Mouse (Mus musculus): ENCODE measurements at regions not wholly inside any gene's neighbourhood (a gene's known extent, or its start where the extent isn't known, plus 50 kb on each side); places are given as distances from the start of the nearest gene placed in this dataset.

- in situ Hi-C loops (cut with MboI; ENCODE audit: unreplicated experiment in 2 of 2): loop anchor here in 1 of 2 experiments (5.0 kb wide), 2 partner anchors 268 to 312 kb away; no protein-coding TSS in a partner anchor
Observed at GRCm38 (mm10) chr3:52573806-52574205, 305.7 kb downstream of the Foxo1 start.

GRCm38 (mm10) chr3:52572514-52573485 is 304.7 kb downstream of the Foxo1 start:
- in situ Hi-C loops (cut with MboI; ENCODE audit: unreplicated experiment in 2 of 2): loop anchor here in 1 of 2 experiments (5.0 kb wide), 2 partner anchors 270 to 310 kb away; no protein-coding TSS in a partner anchor

DNA sequence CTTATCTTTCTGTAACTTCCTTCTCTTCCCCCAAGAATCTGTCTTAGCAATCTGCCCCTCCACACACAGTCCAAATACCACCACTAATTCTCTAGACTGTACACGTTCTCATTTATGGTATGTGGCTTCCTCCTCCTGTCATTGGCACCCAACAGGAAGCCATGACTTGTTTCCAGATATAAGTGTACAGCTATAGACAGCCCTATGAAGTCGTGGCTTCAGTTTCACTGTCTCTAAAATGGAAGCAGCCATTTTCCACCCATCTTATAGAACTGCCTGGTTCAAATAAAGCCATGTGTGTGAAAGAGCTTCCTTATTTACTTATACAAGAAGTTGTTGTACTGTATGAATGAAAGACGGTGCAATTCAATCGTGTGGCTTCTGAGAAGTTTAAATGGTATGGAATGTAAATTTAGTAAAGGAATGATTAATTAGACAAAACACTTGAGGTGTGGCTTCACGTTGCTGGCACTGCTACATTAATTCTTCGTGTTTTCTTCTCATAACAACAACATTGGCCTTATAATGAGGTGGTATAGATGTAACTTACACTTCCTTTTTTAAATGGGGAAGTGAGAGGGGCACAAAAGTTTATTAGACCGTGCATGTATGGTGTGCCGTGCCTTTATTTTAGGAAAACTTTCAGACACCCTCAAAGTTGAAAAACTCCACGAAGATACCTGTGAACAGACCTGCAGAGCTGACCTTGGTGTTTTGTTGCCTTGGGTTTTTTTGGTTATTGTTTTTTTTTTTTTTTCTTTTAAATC is 299.7 kb downstream of the Foxo1 start:
- in situ Hi-C loops (cut with MboI; ENCODE audit: unreplicated experiment in 2 of 2): loop anchor here (5.0 to 10.0 kb wide), 5 partner anchors 100 to 305 kb away; no protein-coding TSS in a partner anchor

DNA sequence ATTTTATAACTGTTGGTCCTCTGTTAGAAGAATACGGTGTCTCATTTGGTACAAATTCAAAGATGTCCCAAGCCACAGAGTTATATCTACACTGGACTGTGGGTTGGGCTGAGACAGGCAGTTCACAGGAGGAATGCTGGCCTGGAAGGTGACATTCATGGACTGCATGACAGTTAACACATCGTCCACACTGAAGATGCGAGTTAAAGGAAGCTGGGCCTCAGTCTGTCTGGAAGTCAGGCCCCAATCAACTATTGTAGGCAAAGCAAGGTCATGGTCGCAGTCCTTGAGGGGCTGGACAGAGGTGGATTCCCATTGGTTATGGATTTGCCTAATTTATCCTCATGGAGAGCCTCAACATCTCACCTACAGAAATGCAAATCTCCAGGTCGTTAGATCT is 295.5 kb downstream of the Foxo1 start:
- in situ Hi-C loops (cut with MboI; ENCODE audit: unreplicated experiment in 2 of 2): loop anchor here (10.0 kb wide), 2 partner anchors 119 to 279 kb away; no protein-coding TSS in a partner anchor

GRCm38 (mm10) chr3:52562816-52563215 is 294.7 kb downstream of the Foxo1 start:
- in situ Hi-C loops (cut with MboI; ENCODE audit: unreplicated experiment in 2 of 2): loop anchor here (10.0 kb wide), 2 partner anchors 118 to 278 kb away; no protein-coding TSS in a partner anchor

- in situ Hi-C loops (cut with MboI; ENCODE audit: unreplicated experiment in 2 of 2): no loop called here
Observed at GRCm38 (mm10) chr3:52559481-52559880, 291.3 kb downstream of the Foxo1 start.

GRCm38 (mm10) chr3:52558765-52559164 is 290.6 kb downstream of the Foxo1 start:
- in situ Hi-C loops (cut with MboI; ENCODE audit: unreplicated experiment in 2 of 2): no loop called here

GRCm38 (mm10) chr3:52557296-52557695 is 289.2 kb downstream of the Foxo1 start:
- in situ Hi-C loops (cut with MboI; ENCODE audit: unreplicated experiment in 2 of 2): no loop called here

- in situ Hi-C loops (cut with MboI; ENCODE audit: unreplicated experiment in 2 of 2): no loop called here
Observed at GRCm38 (mm10) chr3:52555038-52555437, 286.9 kb downstream of the Foxo1 start.

- in situ Hi-C loops (cut with MboI; ENCODE audit: unreplicated experiment in 2 of 2): no loop called here
Observed at GRCm38 (mm10) chr3:52554490-52554889, 286.4 kb downstream of the Foxo1 start.

- in situ Hi-C loops (cut with MboI; ENCODE audit: unreplicated experiment in 2 of 2): no loop called here
Observed at GRCm38 (mm10) chr3:52548201-52548893, 280.2 kb downstream of the Foxo1 start.

DNA sequence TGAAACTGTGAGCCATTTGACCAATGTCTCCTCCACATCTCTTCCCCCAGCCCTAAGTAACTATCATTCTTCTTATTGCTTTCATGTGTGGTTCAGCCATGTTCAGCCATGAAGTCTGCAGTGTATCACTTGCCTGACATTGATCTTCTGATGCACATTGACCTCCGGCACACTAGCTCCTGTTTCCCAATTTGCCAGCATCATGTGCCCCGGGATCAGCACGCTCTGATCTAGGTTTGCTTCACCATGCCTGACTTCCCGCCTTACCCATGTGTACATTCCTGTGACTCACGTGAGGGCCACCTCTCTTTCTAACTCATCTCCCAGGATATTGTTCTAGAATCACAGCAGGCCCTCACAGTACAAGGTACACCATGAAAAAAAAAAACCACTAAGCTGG is 277.9 kb downstream of the Foxo1 start:
- in situ Hi-C loops (cut with MboI; ENCODE audit: unreplicated experiment in 2 of 2): no loop called here

- in situ Hi-C loops (cut with MboI; ENCODE audit: unreplicated experiment in 2 of 2): no loop called here
Observed at GRCm38 (mm10) chr3:52543006-52543405, 274.9 kb downstream of the Foxo1 start.

DNA sequence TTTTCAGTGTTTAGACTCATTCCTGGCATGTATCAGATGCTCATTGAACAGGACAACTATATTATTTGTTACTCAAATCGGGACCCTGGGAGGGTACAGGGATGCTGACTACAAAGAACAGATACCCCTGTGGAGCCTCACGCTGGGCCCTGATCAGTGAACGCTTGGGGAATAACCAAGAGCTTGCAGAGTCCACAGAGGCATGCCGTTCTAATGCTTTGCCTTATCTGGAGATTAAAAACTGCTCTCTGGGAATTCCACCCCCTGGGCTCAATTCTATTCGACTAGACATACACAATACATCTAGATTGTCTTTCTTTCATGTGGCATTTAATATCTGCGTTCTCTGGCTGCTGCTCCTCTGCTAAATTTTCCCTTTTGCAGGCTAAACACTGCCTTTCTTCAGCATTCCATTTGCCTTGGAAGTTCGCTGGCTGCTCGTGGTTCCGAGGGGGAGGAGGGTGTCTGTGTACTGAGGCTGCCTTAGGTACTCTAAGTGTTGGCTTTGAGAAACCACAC is 272.8 kb downstream of the Foxo1 start:
- in situ Hi-C loops (cut with MboI; ENCODE audit: unreplicated experiment in 2 of 2): no loop called here

DNA sequence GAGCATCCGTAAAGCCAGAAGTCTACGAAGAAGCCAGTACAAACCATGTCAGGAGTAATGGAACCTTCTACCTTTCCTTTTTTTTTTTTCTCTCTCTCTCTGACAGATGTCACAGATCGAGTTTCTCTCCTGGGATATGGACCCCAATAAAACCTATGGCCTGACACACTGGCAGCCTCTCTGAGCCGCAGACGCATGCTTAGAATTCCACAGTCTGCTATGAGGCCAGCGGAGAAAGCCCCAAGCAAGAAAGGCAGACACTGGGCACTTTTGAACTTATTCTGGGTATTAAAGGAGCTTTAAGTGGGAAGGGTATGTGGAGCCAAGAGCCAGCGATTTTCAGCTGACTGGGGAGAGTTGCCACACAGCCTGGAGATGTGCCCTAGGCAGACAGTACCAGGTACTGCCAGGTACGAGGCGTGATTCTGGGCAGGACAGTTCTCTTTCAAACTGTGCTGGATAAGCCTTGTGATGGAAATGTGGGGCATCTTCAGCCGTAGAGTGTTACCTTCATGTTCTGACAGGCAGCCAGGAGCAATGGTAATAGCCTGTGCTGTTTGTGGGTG is 271.8 kb downstream of the Foxo1 start:
- in situ Hi-C loops (cut with MboI; ENCODE audit: unreplicated experiment in 2 of 2): no loop called here

DNA sequence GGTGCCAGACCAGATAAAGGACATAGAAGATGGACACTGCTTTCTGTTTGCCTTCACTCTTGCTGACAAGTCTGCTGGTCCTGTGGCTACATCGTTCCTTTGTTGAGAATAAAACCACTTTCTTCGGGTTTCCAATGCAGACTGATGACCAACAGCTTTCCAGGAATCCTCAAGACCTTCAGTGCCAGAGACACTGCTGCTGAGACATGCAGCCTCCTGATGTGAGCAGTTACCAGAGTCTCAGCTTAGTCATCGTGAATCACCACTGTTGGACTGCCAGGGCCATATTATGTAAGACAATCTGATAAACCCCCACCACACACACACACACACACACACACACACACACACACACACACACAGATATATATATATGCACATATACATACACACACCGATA is 270.2 kb downstream of the Foxo1 start:
- in situ Hi-C loops (cut with MboI; ENCODE audit: unreplicated experiment in 2 of 2): no loop called here

DNA sequence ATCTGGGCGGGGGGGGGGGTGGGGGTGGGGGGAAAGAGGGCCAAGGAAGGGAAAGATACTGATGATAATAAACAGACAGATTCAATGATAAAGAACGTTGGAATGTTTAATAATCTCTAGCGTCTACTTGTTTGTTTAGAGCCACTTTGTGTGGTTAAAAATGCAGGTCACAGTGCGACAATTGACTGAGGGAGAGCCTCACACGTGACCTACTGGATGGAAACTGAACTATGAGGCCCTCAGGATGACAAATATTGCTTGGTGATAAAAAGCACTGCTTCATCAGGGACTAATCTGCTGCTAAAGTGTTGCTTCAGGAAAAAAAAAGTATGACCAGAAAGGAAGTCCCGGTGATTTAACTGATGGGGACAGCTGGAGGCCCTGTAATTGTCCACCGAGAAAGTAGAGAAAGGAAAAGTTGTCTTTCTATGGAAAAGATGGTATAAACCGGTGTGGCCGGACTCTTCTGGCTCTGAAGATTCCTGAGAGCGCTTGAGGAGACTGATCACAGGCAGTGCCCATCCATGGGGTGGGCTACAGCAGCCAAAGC is 269.3 kb downstream of the Foxo1 start:
- in situ Hi-C loops (cut with MboI; ENCODE audit: unreplicated experiment in 2 of 2): no loop called here

DNA sequence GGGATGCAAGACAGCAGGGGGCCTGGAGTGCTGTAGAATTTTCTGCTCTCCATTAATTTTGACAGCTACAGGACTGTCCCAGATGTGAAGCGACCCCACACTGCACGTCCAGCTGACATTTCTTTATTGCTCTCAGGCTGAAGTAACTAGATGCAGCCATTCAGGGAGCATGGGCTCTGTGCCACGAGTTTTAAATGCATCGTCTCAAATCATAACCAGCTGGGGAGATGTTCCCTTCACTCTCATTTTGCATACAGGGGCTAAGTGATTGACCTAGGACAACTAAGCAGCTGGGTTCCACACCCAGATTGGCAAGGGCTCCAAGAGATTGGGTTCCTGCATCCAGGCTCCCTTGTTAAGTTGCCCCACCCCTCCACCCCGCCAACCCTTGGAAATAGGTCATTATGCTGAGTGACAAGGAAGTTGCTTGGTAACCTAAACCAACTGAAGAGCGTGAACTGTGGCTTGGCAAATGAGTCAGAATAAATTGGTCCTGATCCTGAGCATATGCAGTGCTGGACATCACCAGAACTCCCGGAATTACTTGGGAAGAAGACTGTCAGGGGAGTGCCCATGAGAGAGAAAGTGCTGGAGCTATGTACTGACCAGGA is 267.4 kb downstream of the Foxo1 start:
- in situ Hi-C loops (cut with MboI; ENCODE audit: unreplicated experiment in 2 of 2): no loop called here

GRCm38 (mm10) chr3:52534118-52534517 is 266.0 kb downstream of the Foxo1 start:
- in situ Hi-C loops (cut with MboI; ENCODE audit: unreplicated experiment in 2 of 2): no loop called here
